Mouse (Mus musculus): ENCODE measurements at regions not wholly inside any gene's neighbourhood (a gene's known extent, or its start where the extent isn't known, plus 50 kb on each side); places are given as distances from the start of the nearest gene placed in this dataset.

- DNase-seq (ENCODE audit: low read depth, low spot score): no peak
These were observed 380.7 kb upstream of the Chrm3 start for GRCm38 (mm10) chr13:10741391-10741790.

- DNase-seq (ENCODE audit: low read depth, low spot score): no peak
These were observed 365.1 kb upstream of the Chrm3 start for GRCm38 (mm10) chr13:10725745-10726171.

GRCm38 (mm10) chr13:10725335-10725734 is 364.7 kb upstream of the Chrm3 start:
- DNase-seq (ENCODE audit: low read depth, low spot score): no peak

- peak; percentile 36 for DNase-seq (ENCODE audit: low read depth, low spot score)
These were observed 360.0 kb upstream of the Chrm3 start for GRCm38 (mm10) chr13:10720639-10721038.

GRCm38 (mm10) chr13:10711451-10711850 is 350.8 kb upstream of the Chrm3 start:
- DNase-seq (ENCODE audit: low read depth, low spot score): peak; percentile 51

GRCm38 (mm10) chr13:10710909-10711308 is 350.3 kb upstream of the Chrm3 start:
- DNase-seq (ENCODE audit: low read depth, low spot score): no peak

GRCm38 (mm10) chr13:10697146-10697545 is 336.5 kb upstream of the Chrm3 start:
- no peak for DNase-seq (ENCODE audit: low read depth, low spot score)

- no peak for DNase-seq (ENCODE audit: low read depth, low spot score)
These were observed 335.7 kb upstream of the Chrm3 start for GRCm38 (mm10) chr13:10696181-10696977.

GRCm38 (mm10) chr13:10691307-10691706 is 330.7 kb upstream of the Chrm3 start:
- no peak for DNase-seq (ENCODE audit: low read depth, low spot score)

GRCm38 (mm10) chr13:10687379-10687778 is 326.7 kb upstream of the Chrm3 start:
- DNase-seq (ENCODE audit: low read depth, low spot score): no peak

GRCm38 (mm10) chr13:10654086-10654422 is 293.4 kb upstream of the Chrm3 start:
- DNase-seq (ENCODE audit: low read depth, low spot score): no peak

GRCm38 (mm10) chr13:10653376-10654085 is 292.9 kb upstream of the Chrm3 start:
- DNase-seq (ENCODE audit: low read depth, low spot score): peak; percentile 82

- peak; percentile 45 for DNase-seq (ENCODE audit: low read depth, low spot score)
These were observed 276.2 kb upstream of the Chrm3 start for GRCm38 (mm10) chr13:10636859-10637258.

- DNase-seq (ENCODE audit: low read depth, low spot score): no peak
These were observed 269.8 kb upstream of the Chrm3 start for GRCm38 (mm10) chr13:10630467-10630866.

- no peak for DNase-seq (ENCODE audit: low read depth, low spot score)
These were observed 259.0 kb upstream of the Chrm3 start for GRCm38 (mm10) chr13:10619661-10620060.

GRCm38 (mm10) chr13:10618421-10618954 is 257.8 kb upstream of the Chrm3 start:
- no peak for DNase-seq (ENCODE audit: low read depth, low spot score)

GRCm38 (mm10) chr13:10574951-10575350 is 214.3 kb upstream of the Chrm3 start:
- peak; percentile 40 for DNase-seq (ENCODE audit: low read depth, low spot score)

GRCm38 (mm10) chr13:10566825-10567224 is 206.2 kb upstream of the Chrm3 start:
- DNase-seq (ENCODE audit: low read depth, low spot score): peak; percentile 33

- DNase-seq (ENCODE audit: low read depth, low spot score): no peak
These were observed 196.9 kb upstream of the Chrm3 start for GRCm38 (mm10) chr13:10557559-10557958.

GRCm38 (mm10) chr13:10554595-10554994 is 193.9 kb upstream of the Chrm3 start:
- DNase-seq (ENCODE audit: low read depth, low spot score): no peak

- no peak for DNase-seq (ENCODE audit: low read depth, low spot score)
These were observed 182.1 kb upstream of the Chrm3 start for GRCm38 (mm10) chr13:10542723-10543122.

- DNase-seq (ENCODE audit: low read depth, low spot score): no peak
These were observed 179.7 kb upstream of the Chrm3 start for GRCm38 (mm10) chr13:10540197-10540940.

All from telencephalon, adult 2 months (tissue).